ENCODE assay signal across 16 mouse cellular contexts in the genomic region with DNA sequence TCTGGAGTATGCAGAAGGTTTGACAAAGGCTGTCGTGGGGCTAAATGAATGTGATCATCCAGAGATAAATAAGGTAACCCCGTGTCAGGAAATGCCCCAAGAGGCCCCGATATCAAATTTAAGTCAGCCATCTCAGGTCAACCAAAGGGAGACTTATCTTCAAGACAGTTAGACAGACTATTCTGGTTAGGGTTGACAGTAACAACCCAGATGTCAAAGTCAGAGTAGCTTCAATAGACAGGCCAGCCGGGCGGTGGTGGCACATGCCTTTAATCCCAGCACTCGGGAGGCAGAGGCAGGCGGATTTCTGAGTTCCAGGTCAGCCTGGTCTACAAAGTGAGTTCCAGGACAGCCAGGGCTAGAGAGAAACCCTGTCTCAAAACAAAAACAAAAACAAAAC. TPM values are rescaled to one million over a fixed set of nuclear protein-coding genes. Genes with fewer than 3 reads are reported as not detected.
"Had no signal": no experiment of that assay in that cellular context is flagged by ENCODE, and none has a peak within 500 bp of the region (broad histone marks: within the 10 kb centered on the region; RNA-seq: fewer than 3 reads in every experiment).

No protein-coding gene starts in this region.

RNA-seq across cellular contexts. Expression of gene Ctf1, which starts 18.8 kb away (rescaled TPM):
- total RNA-seq: monocyte, adult 5-6 weeks had no signal
- polyA plus RNA-seq: macrophage had no signal

RNA-seq across cellular contexts. Expression of gene Ctf2, which starts 38.2 kb away (rescaled TPM):
- total RNA-seq: left cerebral cortex, adult 2 months; left cerebral cortex, adult 8-10 months; left cerebral cortex, postnatal 10 days; left cerebral cortex, postnatal 14 days; left cerebral cortex, postnatal 25 days; left cerebral cortex, postnatal 36 days; left cerebral cortex, postnatal 4 days; liver, adult 2 months; megakaryocyte, adult 5-6 weeks; midbrain, postnatal 0 days had no signal
- polyA plus RNA-seq: liver, adult 2 months; liver, postnatal 0 days; lung, adult 2 months; lung, embryonic 14.5 days; macrophage; midbrain, postnatal 0 days; neural tube, embryonic 11.5 days had no signal
